Mouse (Mus musculus) cortical plate, adult 2 months (tissue): ENCODE measurements around the gene Abce1. TPM values are rescaled to one million over a fixed set of nuclear protein-coding genes. Genes with fewer than 3 reads are reported as not detected.

ENCODE experiments used
- H3K27ac ChIP-seq: fragments of 200-500 bp; 2 replicates; pipeline ENCODE4 v1.5.1; 2012; ENCODE audit warnings: low read length, control low read depth, inconsistent platforms; ENCODE audit not compliant: insufficient read depth
- H3K4me1 ChIP-seq: fragments of 200-500 bp; 2 replicates; pipeline ENCODE4 v1.6.1; 2011; ENCODE audit warnings: low read length; ENCODE audit not compliant: control insufficient read depth, insufficient read depth
- H3K4me3 ChIP-seq: fragments of 200-500 bp; 2 replicates; pipeline ENCODE4 v1.5.1; 2011; ENCODE audit warnings: mild to moderate bottlenecking, low read length, control low read depth; ENCODE audit not compliant: insufficient read depth
- CTCF ChIP-seq: fragments of 200-500 bp; IDR thresholded peaks from 2 replicates; pipeline ENCODE4 v1.5.1; 2011; ENCODE audit warnings: mild to moderate bottlenecking, control low read depth, low read length; ENCODE audit not compliant: insufficient read depth; ENCODE audit errors: extremely low read depth
- POLR2A ChIP-seq: fragments of 200-500 bp; IDR thresholded peaks from 2 replicates; pipeline ENCODE4 v1.6.1; 2011; ENCODE audit warnings: mild to moderate bottlenecking, low read length, control low read depth; ENCODE audit not compliant: insufficient read depth; ENCODE audit errors: extremely low read depth
- polyA plus RNA-seq: library from polyadenylated mRNA; depleted of rRNA; stranded (reverse); fragments of >200 nt; gene quantifications from 2 replicates; pipeline ENCODE4 v1.2.3, GENCODE M21; 2012; rRNA removed

The Abce1 gene
- polyA plus RNA-seq, 1 experiment, result 44.1 TPM

- Histone ChIP-seq H3K27ac (no peak overlapping the region), H3K4me3 (no peak overlapping the region), H3K4me1 (no peaks in the 10 kb centered on the region)
- no peak for TF ChIP-seq POLR2A
- TF ChIP-seq CTCF, result no peak
Measured at GRCm38 (mm10) chr8:79650158-79650814, 61.3 kb downstream of the Abce1 start.

GRCm38 (mm10) chr8:79649569-79649968 is 62.0 kb downstream of the Abce1 start:
- Histone ChIP-seq H3K27ac (no peak overlapping the region), H3K4me1 (no peaks in the 10 kb centered on the region), H3K4me3 (no peak overlapping the region)
- no peak for TF ChIP-seq CTCF
- no peak for TF ChIP-seq POLR2A

- peaks cover 5% of the 10 kb centered on the region for H3K4me1 ChIP-seq
- TF ChIP-seq POLR2A, result no peak
- no peak for TF ChIP-seq CTCF
- peak overlapping the region; percentile 90; the same call in 1 of the 2 replicates for H3K4me3 ChIP-seq
- no peak overlapping the region for H3K27ac ChIP-seq
Measured at GRCm38 (mm10) chr8:79641119-79641518, 70.4 kb downstream of the Abce1 start.

GRCm38 (mm10) chr8:79639586-79640451 is 71.7 kb downstream of the Abce1 start, which contains the start of gene Otud4:
TSS of gene Otud4 (plus strand) at chr8:79639618.
- peak within 1 kb of the TSS; percentile 90 for H3K4me3 ChIP-seq
- TF ChIP-seq POLR2A (no peak; the same call in 1 of the 2 replicates), CTCF (no peak)
- H3K4me1 ChIP-seq, result peaks cover 5% of the 10 kb centered on the region
- H3K27ac ChIP-seq, result peak within 1 kb of the TSS; percentile 97

GRCm38 (mm10) chr8:79638707-79639549 is 72.6 kb downstream of the Abce1 start:
- peak; percentile 54; the same call in 1 of the 2 replicates for TF ChIP-seq POLR2A
- TF ChIP-seq CTCF, result no peak
- Histone ChIP-seq H3K27ac (peak overlapping the region; percentile 97), H3K4me1 (peaks cover 5% of the 10 kb centered on the region), H3K4me3 (peak overlapping the region; percentile 90)

GRCm38 (mm10) chr8:79638001-79638706 is 73.4 kb downstream of the Abce1 start:
- H3K27ac ChIP-seq, result no peak overlapping the region
- H3K4me3 ChIP-seq, result peak overlapping the region; percentile 90
- H3K4me1 ChIP-seq, result peaks cover 5% of the 10 kb centered on the region
- TF ChIP-seq CTCF (no peak), POLR2A (no peak)

GRCm38 (mm10) chr8:79637237-79637636 is 74.3 kb downstream of the Abce1 start:
- Histone ChIP-seq H3K4me1 (peaks cover 3% of the 10 kb centered on the region), H3K4me3 (no peak overlapping the region), H3K27ac (no peak overlapping the region)
- TF ChIP-seq CTCF (no peak), POLR2A (no peak)

- H3K4me1 ChIP-seq, result no peaks in the 10 kb centered on the region; the same call in 1 of the 2 replicates
- H3K27ac ChIP-seq, result no peak overlapping the region
- no peak for TF ChIP-seq CTCF
- TF ChIP-seq POLR2A, result no peak
- no peak overlapping the region for H3K4me3 ChIP-seq
Measured at GRCm38 (mm10) chr8:79636151-79636550, 75.4 kb downstream of the Abce1 start.

- Histone ChIP-seq H3K4me3 (no peak overlapping the region), H3K27ac (no peak overlapping the region), H3K4me1 (no peaks in the 10 kb centered on the region)
- TF ChIP-seq POLR2A (no peak), CTCF (no peak)
Measured at GRCm38 (mm10) chr8:79635491-79635890, 76.0 kb downstream of the Abce1 start.

Other genes with a start within 250 kb of the Abce1 start
- 25.5 and 27.4 TPM in 2 replicates for gene Otud4, start 72.1 kb downstream of the Abce1 start, polyA plus RNA-seq
- 7.2 and 8.1 TPM in 2 replicates for gene Anapc10, start 80 bp upstream of the Abce1 start, polyA plus RNA-seq